In the genomic region with DNA sequence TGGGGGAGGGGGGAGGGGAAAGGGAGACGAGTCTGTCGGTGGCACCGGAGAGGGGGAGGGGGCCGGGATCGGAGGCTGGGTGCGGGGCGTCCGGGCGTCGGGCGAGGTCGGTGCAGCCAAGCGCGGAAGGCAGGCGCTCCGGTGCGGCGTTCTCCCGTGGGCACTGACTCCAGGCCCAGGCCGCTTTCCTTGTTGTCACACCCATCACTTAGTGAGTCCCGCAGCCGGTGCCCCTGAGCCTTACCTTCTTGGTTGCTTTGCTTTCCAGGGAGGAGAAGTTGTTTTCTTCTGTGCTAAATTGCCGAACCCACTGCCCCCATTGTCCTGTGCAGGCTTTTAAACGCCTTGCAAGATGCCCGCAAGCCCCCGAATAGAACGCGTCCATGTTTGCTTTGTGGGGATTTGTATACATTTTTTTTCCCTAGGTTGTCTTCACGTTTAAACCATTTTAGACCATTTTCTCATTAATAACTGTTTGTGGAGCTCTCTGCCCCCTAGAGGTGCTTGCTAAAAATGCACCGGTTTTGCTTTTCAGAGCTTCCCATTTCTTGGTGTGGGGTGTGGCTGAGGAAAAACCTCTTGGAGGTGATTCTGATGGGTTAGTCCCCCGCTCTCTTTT, we compare ENCODE assay signal across 8 mouse cellular contexts. TPM values are rescaled to one million over a fixed set of nuclear protein-coding genes. Genes with fewer than 3 reads are reported as not detected.
DNase-seq lines count a peak whose midpoint lies in the region; ATAC-seq and TF ChIP-seq lines count a peak whose summit lies in the region.

No protein-coding gene starts in this region.

- H3K27me3 ChIP-seq in ES-Bruce4 (ENCODE audit: control insufficient read depth, insufficient read depth, low read length, poor library complexity, severe bottlenecking): no peaks in the 10 kb centered on the region
- H3K27me3 ChIP-seq in forebrain, embryonic 10.5 days (ENCODE audit: poor library complexity, severe bottlenecking): 0 out of 2 replicates have a peak, but pooled peaks cover 5% of the 10 kb centered on the region
- no peaks in the 10 kb centered on the region for H3K27me3 ChIP-seq in heart, embryonic 15.5 days
- no peaks in the 10 kb centered on the region for H3K27me3 ChIP-seq in liver, adult 2 months (ENCODE audit: control insufficient read depth, insufficient read depth, low read length)

- no peak; the same call in 1 of the 2 replicates for ATAC-seq in heart, embryonic 15.5 days (replicated peaks; ENCODE audit: insufficient number of reproducible peaks, insufficient read depth, low FRiP score, low read depth)
- peak; percentile 37 for ATAC-seq in monocyte, adult 5-6 weeks (replicated peaks; ENCODE audit: insufficient number of reproducible peaks, low FRiP score, low TSS enrichment, poor library complexity, severe bottlenecking)

- no peaks in the 10 kb centered on the region for H3K4me1 ChIP-seq in ES-Bruce4 (ENCODE audit: control insufficient read depth, insufficient read depth, low read length)
- peaks cover 11% of the 10 kb centered on the region for H3K4me1 ChIP-seq in forebrain, embryonic 10.5 days
- peaks cover 38% of the 10 kb centered on the region for H3K4me1 ChIP-seq in heart, embryonic 15.5 days (replicated peaks)
- no peaks in the 10 kb centered on the region for H3K4me1 ChIP-seq in liver, adult 2 months (ENCODE audit: control insufficient read depth, insufficient read depth, low read length)

- no peaks in the 10 kb centered on the region for H3K9me3 ChIP-seq in ES-Bruce4 (replicated peaks; ENCODE audit: control insufficient read depth, insufficient read depth, low read length, poor library complexity, severe bottlenecking)
- H3K9me3 ChIP-seq in forebrain, embryonic 10.5 days: no peaks in the 10 kb centered on the region
- H3K9me3 ChIP-seq in heart, embryonic 15.5 days (replicated peaks): no peaks in the 10 kb centered on the region

- no peak for TF ChIP-seq EP300 in ES-Bruce4 (IDR thresholded peaks at IDR 0.05; ENCODE audit: insufficient read depth, low read depth, low read length)

- H3K36me3 ChIP-seq in ES-Bruce4 (ENCODE audit: control insufficient read depth, insufficient read depth, low read length, poor library complexity, severe bottlenecking): no peaks in the 10 kb centered on the region
- no peaks in the 10 kb centered on the region for H3K36me3 ChIP-seq in forebrain, embryonic 10.5 days (replicated peaks)
- H3K36me3 ChIP-seq in heart, embryonic 15.5 days: no peaks in the 10 kb centered on the region
- H3K36me3 ChIP-seq in liver, adult 2 months (ENCODE audit: control insufficient read depth, insufficient read depth, low read length): no peaks in the 10 kb centered on the region

- peaks cover 11% of the 10 kb centered on the region; the same call in 1 of the 2 replicates for H3K79me2 ChIP-seq in liver, adult 2 months (ENCODE audit: control insufficient read depth, insufficient read depth, low read length)

- peak overlapping the region; percentile 71 for H3K4me2 ChIP-seq in heart, embryonic 15.5 days

- under 1% methylated on average over 30 of the region's 31 CpGs for WGBS in forebrain, embryonic 10.5 days
- WGBS in heart, embryonic 15.5 days: 2% methylated on average over 31 of the region's 31 CpGs
- WGBS in liver, adult 2 months: under 1% methylated on average over 25 of the region's 31 CpGs

- peak overlapping the region; percentile 57 for H3K9ac ChIP-seq in ES-Bruce4 (ENCODE audit: low read depth, poor library complexity, severe bottlenecking)
- peak overlapping the region; percentile 79 for H3K9ac ChIP-seq in heart, embryonic 15.5 days
- peak overlapping the region; percentile 89 for H3K9ac ChIP-seq in liver, adult 2 months (ENCODE audit: low read depth, low read length)

- no peak for TF ChIP-seq CTCF in ES-Bruce4 (IDR thresholded peaks at IDR 0.05; ENCODE audit: low read depth, low read length)
- TF ChIP-seq CTCF in liver, adult 2 months (IDR thresholded peaks at IDR 0.05; ENCODE audit: low read depth, low read length): peak; percentile 19; the same call in 1 of the 2 replicates

- DNase-seq in c-Kit-positive CD71-positive TER-119-negative erythroid progenitor cells, embryonic 14.5 days (ENCODE audit: low read depth): peak; percentile 71
- DNase-seq in forebrain, embryonic 10.5 days (ENCODE audit: extremely low spot score, low spot score): peak; percentile 63
- DNase-seq in kidney, postnatal 10 days: peak; percentile 81
- DNase-seq in liver, adult 2 months (ENCODE audit: extremely low read depth, low read depth, low spot score): peak; percentile 59
- peak; percentile 51 to 60 for DNase-seq in spleen, postnatal 36 days (ENCODE audit: low spot score in 2 of 2)

- TF ChIP-seq POLR2A in ES-Bruce4 (IDR thresholded peaks at IDR 0.05; ENCODE audit: insufficient read depth, low read length): no peak
- no peak for TF ChIP-seq POLR2A in liver, adult 2 months (IDR thresholded peaks at IDR 0.05; ENCODE audit: extremely low read depth, insufficient read depth, low read length)

- peak overlapping the region; percentile 84 for H3K4me3 ChIP-seq in ES-Bruce4 (ENCODE audit: low read depth, low read length)
- H3K4me3 ChIP-seq in forebrain, embryonic 10.5 days: peak overlapping the region; percentile 86
- H3K4me3 ChIP-seq in heart, embryonic 15.5 days: peak overlapping the region; percentile 86
- H3K4me3 ChIP-seq in liver, adult 2 months (ENCODE audit: insufficient read depth, low read depth, low read length): peak overlapping the region; percentile 74

- H3K27ac ChIP-seq in ES-Bruce4 (ENCODE audit: insufficient read depth, low read length): no peak overlapping the region
- H3K27ac ChIP-seq in forebrain, embryonic 10.5 days: peak overlapping the region; percentile 85
- H3K27ac ChIP-seq in heart, embryonic 15.5 days: peak overlapping the region; percentile 96
- H3K27ac ChIP-seq in liver, adult 2 months (replicated peaks; ENCODE audit: insufficient read depth, low read depth, low read length): peak overlapping the region; percentile 54

RNA-seq across cellular contexts. Expression of a gene that starts 0.5 kb away (rescaled TPM):
- 42.2 and 44.5 TPM in 2 replicates for polyA plus RNA-seq in ES-Bruce4 (2011; ENCODE audit: insufficient read depth, insufficient read length, low read depth, missing spikeins)
- 17.2 and 20.0 TPM in 2 replicates for polyA plus RNA-seq in forebrain, embryonic 10.5 days (2016; fragmentation: Nextera tagmentation; extraction: Ambion mirVana)
- polyA plus RNA-seq in heart, embryonic 15.5 days (2015; fragmentation: Nextera tagmentation; extraction: Ambion mirVana): 31.0 and 33.2 TPM in 2 replicates
- total RNA-seq in liver, adult 2 months (2014; rRNA removed): 26.6 and 30.3 TPM in 2 replicates
- 17.9 and 21.8 TPM in 2 replicates for polyA plus RNA-seq in liver, adult 2 months (2012; rRNA removed)
- 66.5 to 142 TPM (median 122 TPM) in 3 replicates for total RNA-seq in monocyte, adult 5-6 weeks (2017)
